Mouse (Mus musculus) liver, postnatal 0 days (tissue): ENCODE measurements around the gene Ttpal. TPM values are rescaled to one million over a fixed set of nuclear protein-coding genes. Genes with fewer than 3 reads are reported as not detected.
"Not testable (repeated sequence)": the region's sequence is repeated elsewhere in the genome, so short reads cannot be mapped to it uniquely, and the experiment has no call there.

Experiments used
- ATAC-seq: fragments of 200-750 bp; cut with Nextera tagmentation; 2 replicates; pipeline ENCODE4 v1.8.0; 2017; ENCODE audit warnings: mild to moderate bottlenecking, moderate library complexity
- DNase-seq: peaks from one replicate; pipeline ENCODE4 v3.0.0-alpha.2; 2016
- H3K27ac ChIP-seq: fragments of 300-500 bp; sonication (generic); 2 replicates; pipeline ENCODE4 v1.5.1; 2014; ENCODE audit warnings: antibody characterized with exemption, moderate library complexity, mild to moderate bottlenecking, low read depth
- H3K27me3 ChIP-seq: fragments of 300-500 bp; sonication (generic); 2 replicates; pipeline ENCODE4 v1.6.1; 2014; ENCODE audit warnings: low read length, control low read depth, mixed read lengths; ENCODE audit not compliant: insufficient read depth
- H3K36me3 ChIP-seq: fragments of 300-500 bp; sonication (generic); replicated peaks from 2 replicates; pipeline ENCODE4 v1.6.1; 2014; ENCODE audit warnings: mild to moderate bottlenecking, control low read depth, low read length, moderate library complexity, mixed read lengths; ENCODE audit not compliant: insufficient read depth
- H3K4me1 ChIP-seq: fragments of 300-500 bp; sonication (generic); 2 replicates; pipeline ENCODE4 v1.6.1; 2014; ENCODE audit warnings: antibody characterized with exemption, mild to moderate bottlenecking, control low read depth; ENCODE audit not compliant: insufficient read depth
- H3K4me2 ChIP-seq: fragments of 300-500 bp; sonication (generic); 2 replicates; pipeline ENCODE4 v1.6.1; 2014; ENCODE audit warnings: low read depth, mild to moderate bottlenecking, low read length, moderate library complexity, mixed read lengths
- H3K4me3 ChIP-seq: fragments of 300-500 bp; sonication (generic); 2 replicates; pipeline ENCODE4 v1.5.1; 2014; ENCODE audit warnings: low read depth, low read length
- H3K9ac ChIP-seq: fragments of 300-500 bp; sonication (generic); replicated peaks from 2 replicates; pipeline ENCODE4 v1.6.1; 2014; ENCODE audit warnings: mild to moderate bottlenecking, moderate library complexity
- H3K9me3 ChIP-seq: fragments of 300-500 bp; sonication (generic); 2 replicates; pipeline ENCODE4 v1.6.1; 2016; ENCODE audit warnings: mild to moderate bottlenecking, control low read depth, low read length, mixed read lengths
- CTCF ChIP-seq: sonication (generic); IDR thresholded peaks from 2 replicates; pipeline ENCODE4 v1.5.1; 2016; ENCODE audit warnings: antibody characterized with exemption, low read depth
- EP300 ChIP-seq: IDR thresholded peaks from 2 replicates; pipeline ENCODE4 v1.6.1; 2016; ENCODE audit warnings: antibody characterized with exemption, low read depth, mild to moderate bottlenecking
- WGBS: fragments of 180-500 bp; shearing (Covaris S2); extraction: QIAGEN DNeasy Blood & Tissue Kit; methylation state at CpG from one replicate; pipeline ENCODE4 v1.1.7; 2014; ENCODE audit not compliant: insufficient replicate concordance; 5-methylcytosine and 5-hydroxymethylcytosine counted together
- polyA plus RNA-seq: library from polyadenylated mRNA; unstranded; fragments of >200 nt; fragmentation: Nextera tagmentation; extraction: Ambion mirVana; gene quantifications from 2 replicates; pipeline ENCODE4 v1.2.1, GENCODE M21; 2015

The Ttpal gene
- polyA plus RNA-seq, 1 experiment from 2014 or later, result 9.5 TPM

- Histone ChIP-seq H3K4me2 (no peak overlapping the region), H3K9me3 (peaks cover 5% of the 10 kb centered on the region; the same call in 1 of the 2 replicates), H3K27ac (no peak overlapping the region), H3K9ac (no peak overlapping the region), H3K36me3 (peaks cover 4% of the 10 kb centered on the region; the same call in 1 of the 2 replicates), H3K27me3 (no peaks in the 10 kb centered on the region), H3K4me1 (peaks cover 13% of the 10 kb centered on the region), H3K4me3 (no peak overlapping the region)
- TF ChIP-seq EP300 (no peak), CTCF (no peak)
- WGBS, result 65% methylated on average over 5 of the region's 5 CpGs
- ATAC-seq, result no peak
- no peak for DNase-seq
Observed at GRCm38 (mm10) chr2:163646461-163647080, 44.5 kb downstream of the Ttpal start.

GRCm38 (mm10) chr2:163655699-163656098 lies 53.6 kb downstream of the Ttpal start:
- H3K4me2 ChIP-seq, H3K9ac ChIP-seq, DNase-seq, ATAC-seq, H3K36me3 ChIP-seq, H3K27ac ChIP-seq, H3K9me3 ChIP-seq, H3K4me3 ChIP-seq, H3K27me3 ChIP-seq: not testable (repeated sequence)
- 93% methylated on average over 8 of the region's 12 CpGs for WGBS
- peaks cover 16% of the 10 kb centered on the region for H3K4me1 ChIP-seq

GRCm38 (mm10) chr2:163657486-163657885 lies 55.4 kb downstream of the Ttpal start:
- DNase-seq (no peak), ATAC-seq (no peak)
- Histone ChIP-seq H3K4me1 (peaks cover 30% of the 10 kb centered on the region), H3K9me3 (no peaks in the 10 kb centered on the region), H3K4me2 (peak overlapping the region; percentile 81), H3K27me3 (no peaks in the 10 kb centered on the region), H3K9ac (no peak overlapping the region), H3K4me3 (no peak overlapping the region), H3K27ac (no peak overlapping the region), H3K36me3 (no peaks in the 10 kb centered on the region)
- WGBS, result 76% methylated on average over 2 of the region's 2 CpGs
- TF ChIP-seq CTCF (no peak), EP300 (no peak)

- peak within 1 kb of the TSS; percentile 81 for H3K4me2 ChIP-seq
- no peaks in the 10 kb centered on the region for H3K9me3 ChIP-seq
- peak within 1 kb of the TSS; percentile 71 for H3K4me3 ChIP-seq
- H3K27me3 ChIP-seq, result no peaks in the 10 kb centered on the region
- peak within 1 kb of the TSS; percentile 88 for H3K27ac ChIP-seq
- TF ChIP-seq CTCF (peak; percentile 38), EP300 (no peak)
- H3K4me1 ChIP-seq, result peaks cover 30% of the 10 kb centered on the region
- WGBS, result under 1% methylated on average over 70 of the region's 71 CpGs
- no peaks in the 10 kb centered on the region for H3K36me3 ChIP-seq
- peak; percentile 90 for DNase-seq
- ATAC-seq, result peak; percentile 90
- H3K9ac ChIP-seq, result peak within 1 kb of the TSS; percentile 74
Observed at GRCm38 (mm10) chr2:163657975-163658886, 56.1 kb downstream of the Ttpal start, which contains the start of gene Pkig. Gene Pkig (plus strand): TSS chr2:163658386.

GRCm38 (mm10) chr2:163658941-163659340 lies 56.8 kb downstream of the Ttpal start:
- H3K27me3 ChIP-seq, result no peaks in the 10 kb centered on the region
- peaks cover 35% of the 10 kb centered on the region for H3K4me1 ChIP-seq
- peak overlapping the region; percentile 81 for H3K4me2 ChIP-seq
- DNase-seq (no peak), ATAC-seq (peak; percentile 5; the same call in 1 of the 2 replicates)
- H3K9ac ChIP-seq, result peak overlapping the region; percentile 74
- TF ChIP-seq CTCF, result no peak
- TF ChIP-seq EP300, result no peak
- H3K4me3 ChIP-seq, result peak overlapping the region; percentile 71
- no peaks in the 10 kb centered on the region for H3K9me3 ChIP-seq
- H3K36me3 ChIP-seq, result no peaks in the 10 kb centered on the region
- H3K27ac ChIP-seq, result peak overlapping the region; percentile 88
- WGBS, result 2% methylated on average over 8 of the region's 8 CpGs

- 0 out of 2 replicates have a peak, but pooled peaks cover 2% of the 10 kb centered on the region for H3K36me3 ChIP-seq
- no peak for DNase-seq
- H3K4me3 ChIP-seq, result peak overlapping the region; percentile 71
- TF ChIP-seq EP300 (no peak), CTCF (no peak)
- H3K4me1 ChIP-seq, result peaks cover 40% of the 10 kb centered on the region
- peak overlapping the region; percentile 88 for H3K27ac ChIP-seq
- ATAC-seq, result no peak
- peak overlapping the region; percentile 74 for H3K9ac ChIP-seq
- WGBS, result 75% methylated on average over 12 of the region's 12 CpGs
- H3K9me3 ChIP-seq, result no peaks in the 10 kb centered on the region
- H3K27me3 ChIP-seq, result no peaks in the 10 kb centered on the region
- peak overlapping the region; percentile 81 for H3K4me2 ChIP-seq
Observed at GRCm38 (mm10) chr2:163659431-163659830, 57.3 kb downstream of the Ttpal start.
